Mouse (Mus musculus) liver, embryonic 14.5 days (tissue): ENCODE results near the gene Stat6. TPM values are rescaled to one million over a fixed set of nuclear protein-coding genes. Genes with fewer than 3 reads are reported as not detected.

ENCODE experiments used
- ATAC-seq: fragments of 200-750 bp; cut with Nextera tagmentation; 2 replicates; pipeline ENCODE4 v1.8.0; 2017; ENCODE audit warnings: moderate number of reproducible peaks, mild to moderate bottlenecking, moderate library complexity; ENCODE audit not compliant: insufficient read depth
- DNase-seq, 3 experiments: peaks; one replicate each; pipeline ENCODE4 v3.0.0-alpha.2; 2012 to 2013; ENCODE audit warnings: low read depth in 3 of 3, low spot score in 3 of 3
- H3K27ac ChIP-seq: fragments of 300-500 bp; sonication (generic); 2 replicates; pipeline ENCODE4 v1.5.1; 2014; ENCODE audit warnings: moderate library complexity, mild to moderate bottlenecking, control low read depth, inconsistent platforms
- H3K27me3 ChIP-seq: fragments of 300-500 bp; sonication (generic); 2 replicates; pipeline ENCODE4 v1.6.1; 2014; ENCODE audit warnings: mild to moderate bottlenecking, low read length, moderate library complexity; ENCODE audit not compliant: control insufficient read depth, insufficient read depth
- H3K36me3 ChIP-seq: fragments of 300-500 bp; sonication (generic); replicated peaks from 2 replicates; pipeline ENCODE4 v1.6.1; 2014; ENCODE audit warnings: low read depth; ENCODE audit not compliant: control insufficient read depth, insufficient read depth
- H3K4me1 ChIP-seq, 2 experiments: fragments of 200-500 bp in 1 of 2; fragments of 300-500 bp in 1 of 2; sonication (generic) in 1 of 2; replicated peaks; 2 replicates each; pipeline ENCODE4 v1.6.1; 2012 to 2014; ENCODE audit warnings: antibody characterized with exemption in 1 of 2, inconsistent platforms in 1 of 2, low read length in 1 of 2; ENCODE audit not compliant: control insufficient read depth in 2 of 2, insufficient read depth in 2 of 2
- H3K4me2 ChIP-seq: fragments of 300-500 bp; sonication (generic); 2 replicates; pipeline ENCODE4 v1.6.1; 2014; ENCODE audit warnings: low read depth, mild to moderate bottlenecking, control low read depth, moderate library complexity
- H3K4me3 ChIP-seq, 2 experiments: fragments of 200-500 bp in 1 of 2; fragments of 300-500 bp in 1 of 2; sonication (generic) in 1 of 2; 2 replicates each; pipeline ENCODE4 v1.5.1; 2012 to 2014; ENCODE audit warnings: low read depth in 2 of 2, low read length in 2 of 2, mild to moderate bottlenecking in 2 of 2, control low read depth in 1 of 2, inconsistent platforms in 1 of 2, moderate library complexity in 1 of 2; ENCODE audit not compliant: insufficient read depth in 1 of 2
- H3K9ac ChIP-seq: fragments of 300-500 bp; sonication (generic); replicated peaks from 2 replicates; pipeline ENCODE4 v1.6.1; 2014; ENCODE audit warnings: mild to moderate bottlenecking, control low read depth, moderate library complexity
- H3K9me3 ChIP-seq: fragments of 300-500 bp; sonication (generic); 2 replicates; pipeline ENCODE4 v1.6.1; 2016; ENCODE audit warnings: low read length, mixed read lengths; ENCODE audit not compliant: control insufficient read depth
- CTCF ChIP-seq: IDR thresholded peaks from 2 replicates; pipeline ENCODE4 v1.5.1; 2016; ENCODE audit warnings: antibody characterized with exemption, low read depth, control low read depth
- EP300 ChIP-seq: IDR thresholded peaks from 2 replicates; pipeline ENCODE4 v1.6.1; 2016; ENCODE audit warnings: antibody characterized with exemption, low read depth
- WGBS: fragments of 180-500 bp; shearing (Covaris S2); extraction: QIAGEN DNeasy Blood & Tissue Kit; methylation state at CpG from one replicate; pipeline ENCODE4 v1.1.7; 2014; ENCODE audit not compliant: insufficient replicate concordance; 5-methylcytosine and 5-hydroxymethylcytosine counted together
- polyA plus RNA-seq, 2 experiments: library from polyadenylated mRNA; depleted of rRNA in 1 of 2; stranded (reverse) in 1 of 2; unstranded in 1 of 2; fragments of >200 nt; fragmentation: Nextera tagmentation in 1 of 2; extraction: Ambion mirVana in 1 of 2; gene quantifications; 2 replicates each; pipeline versions ENCODE4 v1.2.1 to v1.2.3; 2012 to 2014

Stat6 gene
- polyA plus RNA-seq, 2 experiments, result 10.2 to 10.9 TPM

- Histone ChIP-seq H3K4me1 (peaks cover 0 to 15% of the 10 kb centered on the region in 2 experiments; a peak in 2 of 4 replicates), H3K9ac (no peak overlapping the region), H3K4me2 (no peak overlapping the region), H3K27ac (no peak overlapping the region), H3K36me3 (no peaks in the 10 kb centered on the region), H3K4me3 (no peak overlapping the region), H3K27me3 (peaks cover 50% of the 10 kb centered on the region), H3K9me3 (no peaks in the 10 kb centered on the region)
- no peak for ATAC-seq
- TF ChIP-seq EP300, result no peak
- TF ChIP-seq CTCF, result no peak
- DNase-seq, result no peak
- 22% methylated on average over 16 of the region's 16 CpGs for WGBS
Measured at GRCm38 (mm10) chr10:127664166-127664565, 21.4 kb downstream of the Stat6 start.

DNA sequence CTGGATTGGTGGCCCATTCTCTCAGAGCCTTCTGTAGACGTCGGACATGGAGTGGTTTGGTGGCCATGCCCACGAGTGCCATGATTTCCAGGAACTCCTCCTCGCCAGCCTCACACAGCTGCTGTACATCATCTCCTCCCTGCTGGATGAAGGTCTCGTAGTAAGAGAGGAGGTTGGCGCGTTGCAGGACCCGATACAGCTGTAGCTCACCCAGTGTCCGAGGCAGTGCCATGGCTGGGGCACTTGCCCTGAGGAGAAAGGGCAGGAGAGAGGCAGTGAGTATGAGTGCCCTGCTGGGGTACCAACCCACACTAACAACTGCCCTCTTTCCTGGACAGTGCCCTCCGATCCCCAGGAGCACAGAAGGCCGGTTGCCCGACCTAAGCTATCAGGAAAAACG is 22.1 kb downstream of the Stat6 start:
- DNase-seq (no peak), ATAC-seq (no peak)
- no peaks in the 10 kb centered on the region for H3K9me3 ChIP-seq
- no peak overlapping the region for H3K9ac ChIP-seq
- no peak for TF ChIP-seq EP300
- TF ChIP-seq CTCF, result no peak
- WGBS, result 39% methylated on average over 13 of the region's 13 CpGs
- H3K27ac ChIP-seq, result no peak overlapping the region
- H3K4me2 ChIP-seq, result peak overlapping the region; percentile 65
- peaks cover 50% of the 10 kb centered on the region for H3K27me3 ChIP-seq
- peaks cover 0 to 15% of the 10 kb centered on the region in 2 experiments; a peak in 2 of 4 replicates for H3K4me1 ChIP-seq
- no peaks in the 10 kb centered on the region for H3K36me3 ChIP-seq
- H3K4me3 ChIP-seq, result no peak overlapping the region; a peak in 1 of 4 replicates

DNA sequence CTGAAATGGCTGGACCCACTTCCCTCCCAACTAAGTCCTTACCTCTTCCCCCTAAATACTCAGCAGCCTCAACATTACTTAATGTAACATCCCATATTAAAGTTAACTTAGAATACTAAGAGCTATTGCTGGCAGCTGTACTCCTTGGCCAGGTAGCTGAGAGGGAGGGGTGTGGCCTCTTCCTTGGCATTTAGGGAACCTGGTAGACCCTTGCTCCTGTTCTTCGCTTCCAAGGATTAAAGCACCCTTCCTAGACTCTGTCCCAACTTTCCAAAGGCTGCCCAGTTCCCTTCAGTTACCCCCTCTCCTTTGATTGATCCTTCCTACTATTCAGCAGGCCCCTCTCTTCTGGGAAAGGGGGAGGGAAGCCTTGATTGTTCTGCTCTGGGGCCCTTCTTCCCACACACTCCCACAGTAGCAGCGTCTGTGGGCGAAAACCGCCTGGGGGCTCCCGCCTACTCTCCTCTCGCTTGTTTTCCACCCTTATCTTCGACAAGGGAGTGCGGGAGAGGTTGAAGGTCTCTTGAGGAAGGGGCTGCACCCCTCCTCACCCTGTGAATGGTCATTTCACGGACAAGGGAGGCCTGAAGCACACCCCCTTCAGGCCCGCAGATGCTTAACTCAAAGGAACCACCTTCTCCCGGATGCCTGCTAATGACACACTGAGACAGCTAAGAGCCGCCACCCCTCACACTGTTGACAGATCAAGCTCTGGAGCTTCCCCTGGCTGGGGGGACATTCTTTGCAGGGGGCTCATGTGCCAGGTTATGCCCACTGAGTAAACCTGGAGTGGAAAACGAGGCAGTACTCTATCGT is 22.8 kb downstream of the Stat6 start:
- TF ChIP-seq CTCF, result no peak
- TF ChIP-seq EP300, result no peak
- ATAC-seq (no peak), DNase-seq (no peak)

GRCm38 (mm10) chr10:127666501-127667268 is 23.9 kb downstream of the Stat6 start, which contains the start of gene Nemp1:
Nemp1 (plus strand) TSS chr10:127666901.
- peaks cover 0 to 9% of the 10 kb centered on the region in 2 experiments; a peak in 1 of 4 replicates for H3K4me1 ChIP-seq
- DNase-seq (no peak), ATAC-seq (peak; percentile 50)
- H3K9ac ChIP-seq, result no peak within 1 kb of the TSS
- WGBS, result under 1% methylated on average over 71 of the region's 73 CpGs
- H3K9me3 ChIP-seq, result no peaks in the 10 kb centered on the region
- peaks cover 50% of the 10 kb centered on the region for H3K27me3 ChIP-seq
- H3K27ac ChIP-seq, result no peak within 1 kb of the TSS; the same call in 1 of the 2 replicates
- H3K4me2 ChIP-seq, result peak within 1 kb of the TSS; percentile 65
- no peaks in the 10 kb centered on the region for H3K36me3 ChIP-seq
- H3K4me3 ChIP-seq, result peak within 1 kb of the TSS; percentile 54 to 55
- TF ChIP-seq EP300 (no peak), CTCF (no peak)

More for the DNA sequence above, 22.8 kb downstream of the Stat6 start:
- no peaks in the 10 kb centered on the region for H3K9me3 ChIP-seq
- H3K27me3 ChIP-seq, result peaks cover 50% of the 10 kb centered on the region
- no peak overlapping the region for H3K27ac ChIP-seq
- 6% methylated on average over 14 of the region's 14 CpGs for WGBS
- peak overlapping the region; percentile 65 for H3K4me2 ChIP-seq
- no peak overlapping the region for H3K9ac ChIP-seq
- no peaks in the 10 kb centered on the region for H3K36me3 ChIP-seq
- peak overlapping the region; percentile 54 to 55 for H3K4me3 ChIP-seq
- H3K4me1 ChIP-seq, result peaks cover 0 to 15% of the 10 kb centered on the region in 2 experiments; a peak in 2 of 4 replicates
